Mouse (Mus musculus): ENCODE measurements around the gene Tbx19.

DNA sequence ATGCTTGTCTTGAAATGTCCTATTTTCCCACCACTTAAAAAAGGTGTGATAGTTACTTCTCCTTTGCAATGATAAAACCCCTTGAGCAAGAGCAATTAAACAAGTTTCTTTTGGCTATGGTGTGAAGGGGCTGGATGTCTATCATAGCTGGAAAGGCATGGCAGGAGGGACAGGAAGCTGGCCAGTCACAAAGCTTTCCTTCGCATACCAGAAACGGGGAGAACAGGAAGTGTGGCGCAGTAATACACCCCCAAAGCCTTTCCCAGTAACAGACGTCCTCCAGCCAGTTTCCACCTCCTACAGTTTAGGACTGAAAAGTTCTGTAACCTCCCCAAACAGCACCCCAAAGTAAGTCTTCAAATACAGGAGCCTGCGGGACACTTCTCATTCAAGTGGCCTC lies 9.6 kb upstream of the Tbx19 start:
- TF ChIP-seq CTCF (IDR thresholded peaks at IDR 0.05): no peak
- no peak for TF ChIP-seq POLR2A (IDR thresholded peaks at IDR 0.05; ENCODE audit: insufficient read depth, low read depth, low read length)
- TF ChIP-seq EP300 (IDR thresholded peaks at IDR 0.05; ENCODE audit: insufficient read depth, low read depth, low read length): no peak

All from heart, adult 2 months (tissue).